Mouse (Mus musculus) C2C12 (cell line): ENCODE measurements around the gene Mlxipl. TPM values are rescaled to one million over a fixed set of nuclear protein-coding genes. Genes with fewer than 3 reads are reported as not detected.

ENCODE experiments used
- H3K27me3 ChIP-seq: one replicate; pipeline ENCODE4 v1.6.1; 2011; ENCODE audit not compliant: control insufficient read depth, insufficient read depth, insufficient read length
- H3K36me3 ChIP-seq: one replicate; pipeline ENCODE4 v1.6.1; 2011; ENCODE audit not compliant: control insufficient read depth, insufficient read depth
- H3K4me3 ChIP-seq: one replicate; pipeline ENCODE4 v1.5.1; 2011; ENCODE audit warnings: mild to moderate bottlenecking, control low read depth; ENCODE audit not compliant: poor library complexity, insufficient read depth, severe bottlenecking
- H3K79me2 ChIP-seq: one replicate; pipeline ENCODE4 v1.6.1; 2011; ENCODE audit not compliant: control insufficient read depth, insufficient read depth
- H3K79me3 ChIP-seq: one replicate; pipeline ENCODE4 v1.6.1; 2011; ENCODE audit warnings: low read depth, control low read depth
- H3ac ChIP-seq: one replicate; pipeline ENCODE3; 2011; ENCODE audit warnings: low read depth; ENCODE audit not compliant: control insufficient read depth, insufficient read length
- CEBPB ChIP-seq: IDR thresholded peaks from one replicate; pipeline ENCODE4 v1.6.1; 2011; ENCODE audit warnings: low read depth, mild to moderate bottlenecking, control low read depth, moderate library complexity
- CTCF ChIP-seq: IDR thresholded peaks from one replicate; pipeline ENCODE4 v1.5.1; 2011; ENCODE audit not compliant: control insufficient read depth, insufficient read depth, insufficient read length
- FOSL1 ChIP-seq: IDR thresholded peaks from one replicate; pipeline ENCODE4 v1.8.0; 2011; ENCODE audit warnings: mild to moderate bottlenecking, low read length; ENCODE audit not compliant: poor library complexity, insufficient read depth, severe bottlenecking
- MAX ChIP-seq: IDR thresholded peaks from one replicate; pipeline ENCODE4 v1.6.1; 2011; ENCODE audit warnings: mild to moderate bottlenecking, control low read depth
- MYOD1 ChIP-seq: IDR thresholded peaks from one replicate; pipeline ENCODE4 v1.6.1; 2011; ENCODE audit warnings: low read depth; ENCODE audit not compliant: control insufficient read depth, insufficient read length
- MYOG ChIP-seq: IDR thresholded peaks from one replicate; pipeline ENCODE4 v1.6.1; 2011; ENCODE audit not compliant: control insufficient read depth, insufficient read length; ENCODE audit errors: extremely low read depth
- USF1 ChIP-seq: IDR thresholded peaks from one replicate; pipeline ENCODE4 v1.6.1; 2011; ENCODE audit warnings: low read depth, mild to moderate bottlenecking, control low read depth, moderate library complexity
- polyA plus RNA-seq: library from polyadenylated mRNA; unstranded; fragments of >200 nt; fragmentation: generic; extraction: Trizol; gene quantifications from one replicate; pipeline ENCODE4 v1.2.1, GENCODE M21; 2012; ENCODE audit warnings: missing spikeins

The Mlxipl gene
- polyA plus RNA-seq, 1 experiment = not detected

GRCm38 (mm10) chr5:135077564-135078481, 11.9 kb upstream of the Mlxipl start, which contains the start of gene Vps37d:
Gene Vps37d, minus strand, starts transcription at chr5:135078266.
- Histone ChIP-seq H3K27me3 (peaks cover 20% of the 10 kb centered on the region), H3K4me3 (peak within 1 kb of the TSS; percentile 34), H3K79me3 (no peaks in the 10 kb centered on the region), H3K79me2 (no peaks in the 10 kb centered on the region), H3K36me3 (no peaks in the 10 kb centered on the region), H3ac (peak within 1 kb of the TSS; percentile 71)
- peak; percentile 93 for TF ChIP-seq CTCF
- no peak for TF ChIP-seq MYOG
- no peak for TF ChIP-seq CEBPB

- Histone ChIP-seq H3ac (no peak overlapping the region), H3K27me3 (peaks cover 20% of the 10 kb centered on the region), H3K79me2 (no peaks in the 10 kb centered on the region), H3K36me3 (no peaks in the 10 kb centered on the region), H3K79me3 (no peaks in the 10 kb centered on the region), H3K4me3 (no peak overlapping the region)
- TF ChIP-seq CTCF = no peak
- no peak for TF ChIP-seq FOSL1
These were observed 11.2 kb upstream of the Mlxipl start for GRCm38 (mm10) chr5:135078482-135078810.

- H3ac ChIP-seq = no peak overlapping the region
- no peak overlapping the region for H3K4me3 ChIP-seq
- H3K36me3 ChIP-seq = no peaks in the 10 kb centered on the region
- no peak for TF ChIP-seq MYOG
- TF ChIP-seq MAX = no peak
- no peak for TF ChIP-seq FOSL1
- TF ChIP-seq CTCF = no peak
- TF ChIP-seq USF1 = no peak
- TF ChIP-seq CEBPB = no peak
- no peaks in the 10 kb centered on the region for H3K79me2 ChIP-seq
- no peaks in the 10 kb centered on the region for H3K79me3 ChIP-seq
- peaks cover 30% of the 10 kb centered on the region for H3K27me3 ChIP-seq
These were observed 10.1 kb upstream of the Mlxipl start for GRCm38 (mm10) chr5:135079578-135079977.

GRCm38 (mm10) chr5:135080539-135080938, 9.2 kb upstream of the Mlxipl start:
- no peak overlapping the region for H3K4me3 ChIP-seq
- no peaks in the 10 kb centered on the region for H3K36me3 ChIP-seq
- peaks cover 34% of the 10 kb centered on the region for H3K27me3 ChIP-seq
- TF ChIP-seq MAX (no peak), MYOG (no peak)
- no peaks in the 10 kb centered on the region for H3K79me3 ChIP-seq
- H3ac ChIP-seq = no peak overlapping the region
- H3K79me2 ChIP-seq = no peaks in the 10 kb centered on the region

- no peak overlapping the region for H3K4me3 ChIP-seq
- H3K27me3 ChIP-seq = peaks cover 78% of the 10 kb centered on the region
- TF ChIP-seq USF1 (no peak), CEBPB (no peak), MAX (no peak), FOSL1 (no peak), CTCF (no peak), MYOD1 (no peak), MYOG (no peak)
- H3K79me3 ChIP-seq = no peaks in the 10 kb centered on the region
- H3ac ChIP-seq = no peak overlapping the region
- H3K79me2 ChIP-seq = no peaks in the 10 kb centered on the region
- no peaks in the 10 kb centered on the region for H3K36me3 ChIP-seq
These were observed 2.8 kb upstream of the Mlxipl start for GRCm38 (mm10) chr5:135086871-135087270.

- Histone ChIP-seq H3K27me3 (peaks cover 45% of the 10 kb centered on the region), H3K4me3 (no peak overlapping the region), H3K79me3 (no peaks in the 10 kb centered on the region), H3K36me3 (no peaks in the 10 kb centered on the region), H3K79me2 (no peaks in the 10 kb centered on the region), H3ac (no peak overlapping the region)
- no peak for TF ChIP-seq FOSL1
- peak; percentile 13 for TF ChIP-seq CEBPB
- TF ChIP-seq MYOG = no peak
These were observed 11.3 kb downstream of the Mlxipl start for GRCm38 (mm10) chr5:135100981-135101380.
